Mouse (Mus musculus): Measurements from ENCODE around the gene Zfp212.
"Not testable (repeated sequence)": the region's sequence is repeated elsewhere in the genome, so short reads cannot be mapped to it uniquely, and the experiment has no call there.

Zfp212 gene

GRCm38 (mm10) chr6:47943021-47943691, 22.9 kb downstream of the Zfp212 start:
- DNase-seq: peak; percentile 81

GRCm38 (mm10) chr6:47943721-47944120, 23.4 kb downstream of the Zfp212 start:
- no peak for DNase-seq

- DNase-seq: no peak
These were observed 27.1 kb downstream of the Zfp212 start for GRCm38 (mm10) chr6:47947388-47947787.

- peak; percentile 96 for DNase-seq
These were observed 33.0 kb downstream of the Zfp212 start, which contains the start of gene Zfp956 for GRCm38 (mm10) chr6:47953191-47953726. Gene Zfp956 (plus strand): TSS chr6:47953390.

GRCm38 (mm10) chr6:47954425-47954824, 34.1 kb downstream of the Zfp212 start:
- DNase-seq: no peak

- no peak for DNase-seq
These were observed 37.5 kb downstream of the Zfp212 start for GRCm38 (mm10) chr6:47957816-47958215.

- no peak for DNase-seq
These were observed 40.6 kb downstream of the Zfp212 start for GRCm38 (mm10) chr6:47960685-47961421.

- no peak for DNase-seq
These were observed 42.8 kb downstream of the Zfp212 start for GRCm38 (mm10) chr6:47963051-47963450.

- not testable (repeated sequence) for DNase-seq
These were observed 47.9 kb downstream of the Zfp212 start for GRCm38 (mm10) chr6:47968166-47968565.

GRCm38 (mm10) chr6:47974599-47974998, 54.3 kb downstream of the Zfp212 start:
- peak; percentile 38 for DNase-seq

- DNase-seq: peak; percentile 82
These were observed 58.7 kb downstream of the Zfp212 start for GRCm38 (mm10) chr6:47978897-47979368.

Measured in thymus, postnatal 14 days (tissue).